Mouse (Mus musculus) heart, postnatal 0 days (tissue): ENCODE results near the gene Slc35e2.

ENCODE experiments used
- CTCF ChIP-seq: IDR thresholded peaks from 2 replicates; pipeline ENCODE4 v1.5.1; 2016; ENCODE audit warnings: antibody characterized with exemption, control low read depth, low read depth
- EP300 ChIP-seq: IDR thresholded peaks from 2 replicates; pipeline ENCODE4 v1.6.1; 2016; ENCODE audit warnings: antibody characterized with exemption, low read depth

DNA sequence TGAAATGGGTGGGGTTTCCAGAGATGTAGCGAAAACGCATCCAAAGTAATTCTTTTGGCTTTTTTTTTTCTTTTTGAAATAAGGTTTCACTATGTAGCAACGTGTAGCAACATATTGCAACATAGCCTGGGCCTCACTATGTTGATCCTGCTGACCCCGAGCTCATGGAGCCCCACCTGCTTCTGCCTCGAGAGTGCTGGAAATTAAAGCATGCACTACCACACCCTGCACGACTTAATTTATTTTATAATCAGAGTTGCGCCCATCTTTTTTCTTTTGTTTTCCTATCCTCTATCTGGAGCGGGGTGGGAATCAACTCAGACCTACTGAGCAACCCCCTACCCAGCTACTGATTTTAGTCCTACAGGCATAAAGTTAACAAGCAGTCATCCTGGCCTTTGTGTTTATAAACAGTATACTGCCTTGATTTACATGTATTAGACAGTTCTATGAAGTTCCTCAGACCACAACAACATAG, 68.4 kb downstream of the Slc35e2 start:
- TF ChIP-seq CTCF = no peak
- no peak for TF ChIP-seq EP300
